Mouse (Mus musculus): ENCODE results near the gene Ms4a8a. TPM values are rescaled to one million over a fixed set of nuclear protein-coding genes. Genes with fewer than 3 reads are reported as not detected.
"Not testable (repeated sequence)": the region's sequence is repeated elsewhere in the genome, so short reads cannot be mapped to it uniquely, and the experiment has no call there.

Ms4a8a gene
- polyA plus RNA-seq (2014; fragmentation: Nextera tagmentation; extraction: Ambion mirVana) = 0.18 TPM in 1 of 2 replicates, not detected in the other

GRCm38 (mm10) chr19:11080934-11081333 lies at the start of gene Ms4a8a:
Gene Ms4a8a, minus strand, starts transcription at chr19:11081102.
- DNase-seq (no peak), ATAC-seq (ENCODE audit: insufficient read depth) (no peak)
- no peak within 1 kb of the TSS for H3K4me3 ChIP-seq (ENCODE audit: low read depth, low read length)
- H3K9ac ChIP-seq = no peak within 1 kb of the TSS
- H3K27ac ChIP-seq (ENCODE audit: low read depth) = no peak within 1 kb of the TSS
- no peaks in the 10 kb centered on the region for H3K27me3 ChIP-seq (ENCODE audit: insufficient read depth, low read length)
- no peak within 1 kb of the TSS for H3K4me2 ChIP-seq
- WGBS = 74% methylated on average over 4 of the region's 4 CpGs
- H3K4me1 ChIP-seq (ENCODE audit: insufficient read depth) = no peaks in the 10 kb centered on the region
- H3K9me3 ChIP-seq (ENCODE audit: low read depth, low read length) = no peaks in the 10 kb centered on the region
- H3K36me3 ChIP-seq (ENCODE audit: insufficient read depth) = no peaks in the 10 kb centered on the region
- TF ChIP-seq CTCF (IDR thresholded peaks at IDR 0.05; ENCODE audit: low read depth) = no peak

- Histone ChIP-seq H3K27ac (ENCODE audit: low read depth) (no peak overlapping the region), H3K9me3 (ENCODE audit: low read depth, low read length) (peaks cover 3% of the 10 kb centered on the region; the same call in 1 of the 2 replicates), H3K4me1 (ENCODE audit: insufficient read depth) (no peaks in the 10 kb centered on the region), H3K4me2 (no peak overlapping the region), H3K27me3 (ENCODE audit: insufficient read depth, low read length) (no peaks in the 10 kb centered on the region), H3K9ac (no peak overlapping the region), H3K36me3 (ENCODE audit: insufficient read depth) (no peaks in the 10 kb centered on the region), H3K4me3 (ENCODE audit: low read depth, low read length) (no peak overlapping the region)
- 63% methylated on average over 1 of the region's 1 CpGs for WGBS
- TF ChIP-seq CTCF (IDR thresholded peaks at IDR 0.05; ENCODE audit: low read depth) = no peak
- DNase-seq (no peak), ATAC-seq (ENCODE audit: insufficient read depth) (no peak)
These were observed 48.8 kb upstream of the Ms4a8a start for GRCm38 (mm10) chr19:11129702-11130101.

GRCm38 (mm10) chr19:11121016-11121420 lies 40.1 kb upstream of the Ms4a8a start:
- H3K27ac ChIP-seq (ENCODE audit: low read depth); H3K4me1 ChIP-seq (ENCODE audit: insufficient read depth); H3K9me3 ChIP-seq (ENCODE audit: low read depth, low read length); H3K36me3 ChIP-seq (ENCODE audit: insufficient read depth); H3K27me3 ChIP-seq (ENCODE audit: insufficient read depth, low read length); H3K9ac ChIP-seq: not testable (repeated sequence)
- WGBS = 2% methylated on average over 12 of the region's 38 CpGs
- ATAC-seq (ENCODE audit: insufficient read depth) = peak; percentile 98
- peak; percentile 11 for DNase-seq
- peak overlapping the region; percentile 48 for H3K4me2 ChIP-seq
- peak overlapping the region; percentile 29 for H3K4me3 ChIP-seq (ENCODE audit: low read depth, low read length)

- 83% methylated on average over 2 of the region's 2 CpGs for WGBS
- Histone ChIP-seq H3K36me3 (ENCODE audit: insufficient read depth) (no peaks in the 10 kb centered on the region), H3K27ac (ENCODE audit: low read depth) (no peak overlapping the region), H3K27me3 (ENCODE audit: insufficient read depth, low read length) (no peaks in the 10 kb centered on the region), H3K4me2 (no peak overlapping the region), H3K4me3 (ENCODE audit: low read depth, low read length) (no peak overlapping the region), H3K9me3 (ENCODE audit: low read depth, low read length) (no peaks in the 10 kb centered on the region), H3K9ac (no peak overlapping the region), H3K4me1 (ENCODE audit: insufficient read depth) (no peaks in the 10 kb centered on the region)
- TF ChIP-seq CTCF (IDR thresholded peaks at IDR 0.05; ENCODE audit: low read depth) = no peak
- ATAC-seq (ENCODE audit: insufficient read depth) = no peak
- DNase-seq = no peak
These were observed 38.4 kb upstream of the Ms4a8a start for GRCm38 (mm10) chr19:11119338-11119737.

- H3K4me3 ChIP-seq (ENCODE audit: low read depth, low read length) = no peak overlapping the region
- H3K4me1 ChIP-seq (ENCODE audit: insufficient read depth) = no peaks in the 10 kb centered on the region
- TF ChIP-seq CTCF (IDR thresholded peaks at IDR 0.05; ENCODE audit: low read depth) = no peak
- no peaks in the 10 kb centered on the region for H3K27me3 ChIP-seq (ENCODE audit: insufficient read depth, low read length)
- peak; percentile 17 for DNase-seq
- ATAC-seq (ENCODE audit: insufficient read depth) = no peak
- no peaks in the 10 kb centered on the region for H3K9me3 ChIP-seq (ENCODE audit: low read depth, low read length)
- no peak overlapping the region for H3K27ac ChIP-seq (ENCODE audit: low read depth)
- no peaks in the 10 kb centered on the region for H3K36me3 ChIP-seq (ENCODE audit: insufficient read depth)
- H3K4me2 ChIP-seq = no peak overlapping the region
- 64% methylated on average over 3 of the region's 3 CpGs for WGBS
- no peak overlapping the region for H3K9ac ChIP-seq
These were observed 26.8 kb upstream of the Ms4a8a start for GRCm38 (mm10) chr19:11107746-11108145.

- Histone ChIP-seq H3K27me3 (ENCODE audit: insufficient read depth, low read length) (no peaks in the 10 kb centered on the region), H3K9ac (no peak overlapping the region), H3K4me2 (no peak overlapping the region), H3K36me3 (ENCODE audit: insufficient read depth) (no peaks in the 10 kb centered on the region), H3K27ac (ENCODE audit: low read depth) (no peak overlapping the region), H3K4me1 (ENCODE audit: insufficient read depth) (no peaks in the 10 kb centered on the region), H3K4me3 (ENCODE audit: low read depth, low read length) (no peak overlapping the region), H3K9me3 (ENCODE audit: low read depth, low read length) (no peaks in the 10 kb centered on the region)
- no peak for ATAC-seq (ENCODE audit: insufficient read depth)
- no peak for DNase-seq
- 69% methylated on average over 1 of the region's 1 CpGs for WGBS
- TF ChIP-seq CTCF (IDR thresholded peaks at IDR 0.05; ENCODE audit: low read depth) = no peak
These were observed 21.0 kb upstream of the Ms4a8a start for GRCm38 (mm10) chr19:11101880-11102279.

- Histone ChIP-seq H3K9me3 (ENCODE audit: low read depth, low read length) (no peaks in the 10 kb centered on the region), H3K36me3 (ENCODE audit: insufficient read depth) (no peaks in the 10 kb centered on the region), H3K27me3 (ENCODE audit: insufficient read depth, low read length) (0 out of 2 replicates have a peak, but pooled peaks cover 5% of the 10 kb centered on the region), H3K4me1 (ENCODE audit: insufficient read depth) (no peaks in the 10 kb centered on the region), H3K27ac (ENCODE audit: low read depth) (no peak overlapping the region), H3K4me2 (no peak overlapping the region), H3K9ac (no peak overlapping the region), H3K4me3 (ENCODE audit: low read depth, low read length) (no peak overlapping the region)
- TF ChIP-seq CTCF (IDR thresholded peaks at IDR 0.05; ENCODE audit: low read depth) = no peak
- DNase-seq (no peak), ATAC-seq (ENCODE audit: insufficient read depth) (no peak)
- 71% methylated on average over 3 of the region's 3 CpGs for WGBS
These were observed 17.5 kb upstream of the Ms4a8a start for GRCm38 (mm10) chr19:11098401-11098800.

GRCm38 (mm10) chr19:11092131-11092530 lies 11.2 kb upstream of the Ms4a8a start:
- H3K27ac ChIP-seq (ENCODE audit: low read depth); H3K4me1 ChIP-seq (ENCODE audit: insufficient read depth); H3K36me3 ChIP-seq (ENCODE audit: insufficient read depth); H3K9me3 ChIP-seq (ENCODE audit: low read depth, low read length); ATAC-seq (ENCODE audit: insufficient read depth); H3K9ac ChIP-seq: not testable (repeated sequence)
- peaks cover 17% of the 10 kb centered on the region; the same call in 1 of the 2 replicates for H3K27me3 ChIP-seq (ENCODE audit: insufficient read depth, low read length)
- peak overlapping the region; percentile 24 for H3K4me3 ChIP-seq (ENCODE audit: low read depth, low read length)
- DNase-seq = peak; percentile 18
- 2% methylated on average over 50 of the region's 50 CpGs for WGBS
- H3K4me2 ChIP-seq = peak overlapping the region; percentile 53

Measured in lung, embryonic 14.5 days (tissue).